Mouse (Mus musculus) megakaryocyte, embryonic 14.5 days (primary cell): Measurements from ENCODE around the gene Scube3.

ENCODE experiments used
- FLI1 ChIP-seq: IDR thresholded peaks from 2 replicates; pipeline ENCODE4 v1.6.1; 2012; ENCODE audit warnings: low read length, inconsistent platforms, mixed read lengths
- GATA1 ChIP-seq: IDR thresholded peaks from 3 replicates; pipeline ENCODE4 v1.6.1; 2012; ENCODE audit warnings: mixed read lengths, low read length, inconsistent platforms, borderline replicate concordance

DNA sequence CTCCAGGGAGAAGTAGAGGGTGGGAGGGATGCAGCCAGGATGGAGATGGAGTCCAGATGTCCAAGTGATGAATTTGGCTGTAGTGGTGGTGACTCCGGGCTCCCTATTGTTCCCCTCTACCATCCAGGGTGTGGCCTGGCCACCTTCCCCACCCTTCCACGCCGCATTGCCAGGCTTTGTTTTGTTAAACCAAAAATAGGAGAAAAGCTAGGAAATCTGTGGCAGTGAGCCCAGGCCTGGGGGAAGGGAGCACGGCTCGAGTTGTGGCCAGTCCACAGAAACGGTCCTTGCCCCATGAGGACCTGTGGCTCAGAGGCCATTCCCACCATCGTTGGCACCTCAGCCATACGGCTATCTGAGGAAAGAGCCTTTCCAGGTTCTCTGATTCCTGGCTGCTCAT, 13.0 kb downstream of the Scube3 start:
- TF ChIP-seq GATA1: no peak
- TF ChIP-seq FLI1: no peak
